Mouse (Mus musculus) gonadal fat pad, adult 2 months (tissue): Measurements from ENCODE around the gene Rae1. TPM values are rescaled to one million over a fixed set of nuclear protein-coding genes. Genes with fewer than 3 reads are reported as not detected.

Source experiments
- DNase-seq: peaks from one replicate; pipeline ENCODE4 v3.0.0-alpha.2; 2012; ENCODE audit warnings: low read depth
- polyA plus RNA-seq: library from polyadenylated mRNA; depleted of rRNA; stranded (reverse); fragments of >200 nt; gene quantifications from 2 replicates; pipeline ENCODE4 v1.2.3, GENCODE M21; 2012

Rae1 gene
- polyA plus RNA-seq, 1 experiment, result 62.3 TPM

DNA sequence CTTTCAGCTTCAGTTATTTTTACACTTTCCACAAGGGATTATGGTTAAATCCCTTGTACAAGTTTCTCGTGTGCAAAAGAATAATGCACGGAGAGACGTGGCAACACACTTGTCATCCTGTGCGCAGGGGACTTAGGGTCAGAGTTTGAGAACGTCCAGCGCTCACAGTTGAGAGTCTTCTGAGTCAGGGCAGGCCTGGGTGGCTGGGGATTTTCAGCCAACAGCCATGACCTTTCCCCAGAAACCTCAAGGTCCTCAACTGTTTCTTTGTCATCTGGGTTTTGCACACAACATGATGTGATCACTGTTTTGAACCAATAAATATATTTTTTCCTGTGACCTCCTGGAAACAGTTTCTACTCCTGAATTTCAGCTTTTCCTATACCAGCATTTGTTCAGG lies 9.8 kb upstream of the Rae1 start:
- DNase-seq, result no peak

DNA sequence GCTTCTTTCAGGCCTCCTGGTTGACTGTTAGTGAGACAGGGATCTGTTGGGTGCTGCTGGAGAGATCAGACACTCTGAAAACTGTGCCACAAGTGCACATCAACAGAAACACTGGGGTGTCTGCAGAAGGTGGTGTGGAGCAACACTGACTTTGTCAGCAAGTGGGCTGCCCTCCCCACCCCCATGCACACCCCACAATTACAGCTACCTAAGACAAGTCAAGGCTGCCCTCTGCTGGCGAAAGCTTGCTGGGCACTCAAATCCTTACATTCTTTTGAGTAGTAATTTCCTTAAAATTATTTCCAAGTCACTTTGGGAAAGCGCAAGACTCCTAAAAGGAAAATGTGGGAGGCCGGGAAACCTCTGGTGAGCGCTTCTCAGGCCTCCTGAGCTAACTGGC lies 3.7 kb upstream of the Rae1 start:
- DNase-seq, result no peak

- no peak for DNase-seq
Measured at GRCm38 (mm10) chr2:172997748-172998147, 2.2 kb upstream of the Rae1 start.

GRCm38 (mm10) chr2:172998478-172998877 lies 1.4 kb upstream of the Rae1 start:
- no peak for DNase-seq

- no peak for DNase-seq
Measured at GRCm38 (mm10) chr2:173000285-173000652, 352 bp downstream of the Rae1 start.

GRCm38 (mm10) chr2:173000921-173001320 lies 1.0 kb downstream of the Rae1 start:
- no peak for DNase-seq

DNA sequence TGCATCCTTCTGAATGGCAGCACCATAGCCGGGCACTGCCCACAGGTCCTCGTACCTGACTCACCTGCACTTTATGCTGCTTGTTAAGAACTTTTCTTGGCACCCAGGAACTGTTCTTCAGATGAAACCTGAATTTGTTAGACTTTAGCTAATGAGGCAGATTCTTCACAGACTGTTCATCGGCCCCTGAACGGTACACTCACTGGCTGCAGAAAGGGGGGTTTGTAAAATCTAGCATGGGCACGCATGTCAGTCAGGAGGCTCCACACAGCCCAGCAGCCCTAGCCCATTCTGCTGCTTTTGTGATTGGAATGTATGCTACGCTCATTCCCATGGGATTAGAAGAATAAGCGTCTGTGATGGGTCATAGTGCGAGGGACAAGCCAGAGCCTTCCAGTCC lies 3.8 kb downstream of the Rae1 start:
- DNase-seq, result no peak

DNA sequence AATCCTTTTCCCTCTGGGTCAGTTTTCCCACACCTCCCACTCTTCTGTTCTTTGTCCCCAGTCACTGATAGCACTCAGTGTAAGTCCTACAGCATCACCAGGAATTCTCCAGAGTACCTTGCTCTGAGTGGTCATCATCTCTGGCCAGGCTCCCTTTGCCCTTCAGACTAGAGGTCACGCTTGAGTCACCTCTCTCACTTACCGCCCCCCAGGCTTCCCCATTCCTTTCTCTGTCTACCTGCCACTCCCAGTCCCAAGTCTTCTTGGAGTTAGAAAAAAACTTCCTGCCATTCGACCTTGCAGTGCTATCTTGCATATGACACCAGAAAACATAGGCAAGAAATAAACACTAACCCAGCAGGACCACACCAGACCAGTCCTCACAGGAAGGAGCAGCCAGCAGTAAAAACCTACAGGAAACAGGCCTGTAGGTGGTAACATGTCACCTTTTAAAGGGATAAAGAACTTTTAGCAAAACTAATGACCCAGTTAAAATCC lies 10.4 kb downstream of the Rae1 start:
- DNase-seq, result no peak

DNA sequence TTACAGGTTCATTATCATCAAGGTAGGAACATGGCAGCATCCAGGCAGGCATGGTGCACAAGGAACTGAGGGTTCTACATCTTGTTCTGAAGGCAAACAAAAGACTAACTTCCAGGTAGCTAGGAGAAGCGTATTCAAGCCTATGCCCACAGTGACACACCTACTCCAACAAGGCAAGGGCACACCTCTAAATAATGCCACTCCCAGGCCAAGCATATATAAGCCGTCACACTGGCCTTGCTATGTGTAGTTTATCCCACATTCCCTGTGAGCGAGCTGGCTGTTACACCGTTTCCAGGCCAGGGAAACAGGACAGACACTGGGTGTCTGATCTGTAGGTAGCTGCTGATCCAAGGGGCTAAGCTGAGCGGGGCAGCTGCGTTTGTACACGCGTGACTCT lies 11.5 kb downstream of the Rae1 start:
- no peak for DNase-seq

DNA sequence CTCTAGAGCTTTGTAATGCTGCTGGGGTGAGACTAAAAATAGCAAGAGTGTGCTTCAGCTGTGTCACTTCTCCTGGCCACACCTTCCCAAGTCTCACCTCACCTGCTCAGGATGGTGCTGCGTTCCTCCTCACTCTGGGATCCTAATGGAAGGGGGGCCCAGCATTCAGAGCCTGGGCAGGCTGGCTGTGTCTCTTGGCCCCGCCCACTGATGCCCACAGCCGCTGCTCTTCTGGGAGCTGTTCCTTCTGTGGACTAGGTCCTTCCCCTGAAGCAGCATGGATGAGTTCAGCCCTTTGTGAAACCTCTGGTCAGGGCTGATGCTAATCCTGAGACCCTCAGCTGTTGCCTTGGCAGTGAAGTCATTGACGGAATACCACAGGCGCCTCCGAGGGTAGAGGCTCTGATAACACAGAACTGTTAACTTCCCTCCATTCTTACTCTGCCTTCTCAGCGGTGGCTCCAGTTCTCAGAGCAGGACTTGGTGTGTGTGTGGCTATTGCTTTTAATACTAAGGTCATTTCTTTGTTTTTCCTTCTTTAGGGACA lies 14.9 kb downstream of the Rae1 start:
- DNase-seq, result no peak

DNA sequence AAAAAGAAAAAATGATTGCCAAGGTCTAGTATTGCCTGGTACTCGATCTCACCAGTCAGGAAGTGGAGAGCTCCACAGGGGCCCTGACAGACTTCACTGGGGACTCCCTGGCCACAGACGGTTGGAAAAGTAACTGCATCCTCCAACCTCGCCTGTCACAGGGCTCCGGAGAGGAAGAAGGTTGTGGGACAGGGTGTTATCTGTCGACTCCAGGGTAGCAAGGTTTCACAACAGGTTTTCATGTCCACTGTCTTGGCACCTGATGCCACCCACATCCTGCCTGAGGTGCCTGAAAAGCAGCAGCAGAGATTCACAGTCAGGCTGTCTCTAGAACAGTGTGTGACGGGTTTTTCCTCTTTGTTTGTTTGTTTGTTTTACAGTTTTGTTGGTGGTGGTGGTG lies 18.0 kb downstream of the Rae1 start:
- no peak for DNase-seq

GRCm38 (mm10) chr2:173018618-173019017 lies 18.7 kb downstream of the Rae1 start:
- no peak for DNase-seq

- DNase-seq, result no peak
Measured at GRCm38 (mm10) chr2:173019322-173019721, 19.4 kb downstream of the Rae1 start.

DNA sequence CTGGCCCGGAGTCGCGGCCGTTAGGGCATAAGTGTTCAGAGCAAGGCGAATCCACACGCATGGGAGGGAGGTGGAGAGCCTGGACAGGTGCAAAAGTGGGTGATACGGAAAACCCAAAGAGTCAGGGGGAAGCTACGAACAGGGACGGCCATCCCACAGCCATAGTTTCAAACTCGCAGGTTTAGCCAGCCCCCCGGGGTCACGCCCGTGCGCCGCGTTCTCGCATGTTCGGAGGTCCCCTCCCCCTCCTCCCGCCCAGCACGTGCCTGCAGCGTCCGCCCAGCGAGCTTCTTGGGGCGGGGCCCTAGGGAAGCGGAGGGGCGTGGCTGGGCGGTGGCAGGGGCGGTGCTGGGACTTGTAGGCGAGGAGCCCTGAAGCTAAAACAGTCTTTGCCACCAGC lies 19.9 kb downstream of the Rae1 start:
- no peak for DNase-seq

DNA sequence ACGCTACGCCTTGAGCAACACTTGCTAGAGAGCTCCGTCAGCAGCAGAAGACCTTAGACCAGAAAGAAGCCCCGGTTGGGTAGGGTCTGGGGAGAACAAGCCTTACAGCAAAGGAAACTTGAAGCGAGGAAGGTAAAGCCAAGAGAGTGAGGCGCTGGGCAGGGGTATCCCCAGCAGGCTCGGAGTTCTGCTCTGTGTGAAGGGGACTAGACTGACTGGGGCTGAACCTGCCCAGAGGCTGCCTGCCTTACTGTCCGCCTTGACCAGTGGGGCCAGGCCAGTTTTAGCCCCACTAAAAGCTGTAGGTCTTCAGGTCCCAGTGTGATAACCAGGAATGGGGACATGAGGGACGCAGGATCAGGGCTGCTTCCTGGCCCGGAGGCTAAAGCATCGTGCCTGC lies 20.5 kb downstream of the Rae1 start, which contains the start of gene Rbm38:
TSS of gene Rbm38 (plus strand) at position 69 of the 400 bp plus-strand sequence.
- DNase-seq, result no peak

- DNase-seq, result no peak
Measured at GRCm38 (mm10) chr2:173021633-173022055, 21.7 kb downstream of the Rae1 start.

- no peak for DNase-seq
Measured at GRCm38 (mm10) chr2:173022056-173022681, 22.3 kb downstream of the Rae1 start.

DNA sequence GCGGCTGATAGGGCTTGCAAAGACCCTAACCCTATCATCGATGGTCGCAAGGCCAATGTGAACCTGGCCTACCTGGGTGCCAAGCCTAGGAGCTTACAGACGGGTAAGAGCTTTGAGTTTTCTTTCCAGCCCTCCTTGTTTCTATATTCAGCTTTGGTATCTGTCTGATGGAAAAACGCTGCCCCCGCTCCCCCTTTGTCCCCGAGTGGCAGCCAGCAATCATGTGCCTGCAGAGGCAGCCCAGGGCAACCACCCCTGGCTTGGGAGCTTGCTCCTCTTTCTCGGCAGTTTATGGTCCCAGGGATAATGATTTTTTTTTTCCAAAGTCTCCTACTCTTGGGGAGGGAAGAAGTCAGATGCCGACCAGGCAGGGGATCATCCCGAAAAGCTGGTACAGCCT lies 22.9 kb downstream of the Rae1 start:
- no peak for DNase-seq

- no peak for DNase-seq
Measured at GRCm38 (mm10) chr2:173023371-173023851, 23.5 kb downstream of the Rae1 start.

DNA sequence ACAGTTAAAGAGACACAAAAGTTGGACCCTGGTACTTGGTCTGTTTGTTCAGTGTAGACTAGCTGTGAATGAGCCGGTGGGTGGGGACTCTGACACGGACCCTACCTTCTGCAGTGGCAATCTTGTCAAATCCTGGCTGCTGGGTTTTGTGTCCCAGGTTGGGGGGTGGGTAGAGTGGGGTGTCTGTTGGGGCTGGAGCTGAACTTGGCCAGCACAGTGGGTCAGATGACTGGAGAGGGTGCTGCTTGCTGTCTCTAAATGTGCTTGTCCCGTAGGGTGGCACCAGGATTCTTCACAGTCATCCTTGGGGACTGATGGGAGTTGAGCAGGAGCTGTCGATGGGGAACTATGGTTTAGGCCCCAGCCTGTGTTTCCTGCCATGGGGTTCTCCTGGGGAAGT lies 24.0 kb downstream of the Rae1 start:
- no peak for DNase-seq

GRCm38 (mm10) chr2:173024392-173024791 lies 24.5 kb downstream of the Rae1 start:
- DNase-seq, result no peak

DNA sequence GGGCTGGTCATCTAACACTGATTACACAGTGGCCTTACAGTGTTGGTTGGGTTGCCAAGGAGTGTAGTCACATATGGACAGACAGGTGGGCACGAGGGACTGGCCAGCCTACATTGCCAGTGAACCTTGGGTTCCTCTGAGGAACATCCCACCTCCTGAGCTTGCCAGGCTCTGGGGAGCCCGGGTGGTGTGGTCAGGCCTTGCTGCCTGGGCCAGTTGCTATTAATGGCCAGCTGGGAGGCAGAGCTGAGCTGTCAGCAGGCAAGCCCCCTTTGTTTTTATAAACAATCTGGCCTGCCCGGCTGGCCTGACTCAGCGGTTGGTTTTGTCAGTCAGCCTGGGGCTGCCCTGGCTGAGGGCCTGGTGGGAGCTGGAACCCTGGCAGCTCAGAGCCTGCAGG lies 25.0 kb downstream of the Rae1 start:
- DNase-seq, result no peak

- DNase-seq, result no peak
Measured at GRCm38 (mm10) chr2:173026286-173026685, 26.4 kb downstream of the Rae1 start.

DNA sequence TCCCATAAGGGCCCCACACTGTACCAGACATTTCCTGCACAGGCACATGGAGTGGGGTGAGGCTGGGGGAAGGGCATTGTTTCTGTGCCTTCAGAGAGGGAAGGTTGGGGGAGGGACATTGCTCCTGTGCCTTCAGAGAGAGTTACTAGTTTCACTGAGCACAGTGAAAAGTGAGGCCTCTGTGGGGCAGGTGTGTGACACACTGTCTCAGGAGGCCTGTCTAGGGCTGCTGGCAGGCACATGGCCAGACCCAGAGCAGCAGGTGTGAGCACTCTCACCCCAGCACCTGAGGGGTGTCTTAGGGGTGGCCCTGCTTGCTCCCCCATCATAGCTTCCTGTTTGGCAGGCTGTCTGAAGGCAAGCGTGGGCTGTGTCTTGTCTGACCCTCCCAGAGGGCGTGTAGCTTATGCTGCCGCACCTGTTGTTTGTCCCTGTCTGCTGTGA lies 26.8 kb downstream of the Rae1 start:
- no peak for DNase-seq
